Mouse (Mus musculus): ENCODE data around the gene Cpne7. TPM values are rescaled to one million over a fixed set of nuclear protein-coding genes. Genes with fewer than 3 reads are reported as not detected.

Gene Cpne7
- total and polyA plus RNA-seq, 3 experiments: 3.5 to 4.5 TPM; not detected in 1

DNA sequence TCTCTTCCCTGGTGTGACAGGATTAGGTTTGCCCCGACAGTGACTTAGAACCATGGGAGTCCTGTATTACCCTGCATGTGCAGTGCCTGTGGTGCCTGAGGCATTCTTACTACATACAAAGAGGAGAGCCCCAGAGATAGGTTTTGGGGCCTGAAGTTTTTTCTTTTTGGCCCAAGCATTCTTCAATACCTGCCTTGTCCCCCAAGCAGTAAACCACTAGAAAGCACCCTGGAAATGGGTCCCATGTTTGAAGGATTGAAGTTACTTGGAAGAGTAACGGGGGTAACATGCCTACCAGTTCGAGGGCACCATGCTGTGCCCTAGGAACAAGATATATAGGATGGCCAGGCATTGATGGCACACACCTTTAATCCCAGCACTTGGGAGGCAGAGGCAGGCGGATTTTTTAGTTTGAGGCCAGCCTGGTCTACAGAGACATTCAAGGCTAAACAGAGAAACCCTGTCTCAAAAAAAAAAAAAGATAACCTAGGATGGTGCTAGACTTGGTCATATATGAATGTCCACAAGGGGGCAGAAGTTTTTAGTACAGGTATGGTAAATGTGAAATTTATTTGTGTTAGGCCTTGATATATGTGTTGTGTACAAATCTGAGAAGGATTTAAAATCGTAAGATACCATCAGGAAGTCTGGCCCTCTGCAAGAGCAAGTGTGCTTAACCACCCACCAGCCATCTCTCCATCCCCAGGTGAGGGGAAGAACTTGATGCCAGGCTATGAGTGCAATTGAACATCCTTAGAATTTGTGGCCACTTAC, 11.4 kb upstream of the Cpne7 start (continued):
- TF ChIP-seq CHD2 (IDR thresholded peaks at IDR 0.05; ENCODE audit: low read length) (peak; percentile 76), ZMIZ1 (IDR thresholded peaks at IDR 0.05; ENCODE audit: low read depth, low read length) (peak; percentile 89), NRF1 (IDR thresholded peaks at IDR 0.05; ENCODE audit: insufficient read depth, low read depth, low read length, poor library complexity, severe bottlenecking) (no peak), ELF1 (IDR thresholded peaks at IDR 0.05; ENCODE audit: low read depth, low read length) (no peak), NELFE (IDR thresholded peaks at IDR 0.05; ENCODE audit: low read depth, low read length) (peak; percentile 15; the same call in 1 of the 2 replicates), BHLHE40 (IDR thresholded peaks at IDR 0.05; ENCODE audit: borderline replicate concordance, low read depth, low read length) (no peak), POLR2A (IDR thresholded peaks at IDR 0.05; ENCODE audit: control insufficient read depth in 1 of 2, insufficient read depth in 1 of 2, low read depth in 1 of 2, low read length in 2 of 2, poor library complexity in 1 of 2) (peak; percentile 16 to 84; a peak in 3 of 4 replicates), ZNF384 (IDR thresholded peaks at IDR 0.05; ENCODE audit: low read depth, low read length) (peak; percentile 94)

DNA sequence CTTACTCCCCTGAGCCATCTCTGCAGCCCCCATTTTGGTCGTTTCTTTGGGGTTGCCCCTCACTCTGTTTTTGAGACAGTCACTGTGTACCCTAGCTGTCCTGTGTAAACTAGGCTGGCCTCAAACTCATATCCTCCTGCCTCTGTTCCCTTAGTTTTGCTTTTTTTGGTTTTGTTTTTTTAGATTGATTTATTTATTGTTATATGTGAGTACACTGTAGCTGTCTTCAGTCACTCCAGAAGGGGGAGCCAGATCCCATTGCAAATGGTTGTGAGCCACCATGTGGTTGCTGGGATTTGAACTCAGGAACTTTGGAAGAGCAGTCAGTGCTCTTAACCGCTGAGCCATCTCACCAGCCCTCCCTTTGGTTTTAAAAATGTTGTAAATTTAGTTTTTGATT, 10.6 kb upstream of the Cpne7 start:
- H3K27me3 ChIP-seq (ENCODE audit: control insufficient read depth in 1 of 2, insufficient read depth in 2 of 2, low read length in 2 of 2): no peaks in the 10 kb centered on the region
- H3K79me2 ChIP-seq (ENCODE audit: control insufficient read depth, insufficient read depth, low read length, poor library complexity): peaks cover 26% of the 10 kb centered on the region
- H3K9ac ChIP-seq (ENCODE audit: control insufficient read depth, low read depth, low read length, poor library complexity, severe bottlenecking): no peak overlapping the region
- H3K36me3 ChIP-seq (ENCODE audit: control insufficient read depth in 1 of 2, insufficient read depth in 2 of 2, low read length in 2 of 2): peaks cover 13 to 15% of the 10 kb centered on the region in 2 experiments
- no peak overlapping the region for H3K27ac ChIP-seq (ENCODE audit: control insufficient read depth, low read depth, low read length)
- no peak overlapping the region for H3K4me3 ChIP-seq (ENCODE audit: control insufficient read depth in 1 of 2, insufficient read depth in 1 of 2, low read depth in 2 of 2, low read length in 2 of 2)
- no peaks in the 10 kb centered on the region for H3K9me3 ChIP-seq (replicated peaks; ENCODE audit: insufficient read depth, low read length)
- peak; percentile 77 for DNase-seq (ENCODE audit: low read depth, low spot score)
- peaks cover 2 to 8% of the 10 kb centered on the region in 2 experiments; a peak in 1 of 4 replicates for H3K4me1 ChIP-seq (ENCODE audit: control insufficient read depth in 1 of 2, insufficient read depth in 2 of 2, low read length in 2 of 2)
- TF ChIP-seq E2F4 (IDR thresholded peaks at IDR 0.05; ENCODE audit: borderline replicate concordance, low read depth, low read length) (no peak), CTCF (IDR thresholded peaks at IDR 0.05 in 2 of 3, conservative IDR thresholded peaks at IDR 0.05 in 1 of 3; ENCODE audit: control insufficient read depth in 1 of 3, insufficient read depth in 1 of 3, low read depth in 2 of 3, low read length in 3 of 3, poor library complexity in 1 of 3, severe bottlenecking in 1 of 3) (peak; percentile 28 to 65 (median 44); a peak in 5 of 6 replicates), POLR2AphosphoS5 (IDR thresholded peaks at IDR 0.05; ENCODE audit: borderline replicate concordance, low read depth, low read length) (no peak), HCFC1 (IDR thresholded peaks at IDR 0.05; ENCODE audit: low read depth, low read length) (no peak), POLR2AphosphoS2 (IDR thresholded peaks at IDR 0.05; ENCODE audit: low read length) (no peak), BHLHE40 (IDR thresholded peaks at IDR 0.05; ENCODE audit: borderline replicate concordance, low read depth, low read length) (no peak), ETS1 (IDR thresholded peaks at IDR 0.05; ENCODE audit: low read depth, low read length) (no peak), MAX (IDR thresholded peaks at IDR 0.05; ENCODE audit: low read length) (no peak; the same call in 1 of the 2 replicates), MYB (IDR thresholded peaks at IDR 0.05; ENCODE audit: low read depth, low read length) (no peak), MAFK (IDR thresholded peaks at IDR 0.05; ENCODE audit: borderline replicate concordance, low read depth, low read length) (no peak), SMC3 (IDR thresholded peaks at IDR 0.05; ENCODE audit: low read depth, low read length) (peak; percentile 49), RCOR1 (IDR thresholded peaks at IDR 0.05; ENCODE audit: low read depth, low read length) (no peak), MAZ (IDR thresholded peaks at IDR 0.05; ENCODE audit: low read depth, low read length) (no peak), ZMIZ1 (IDR thresholded peaks at IDR 0.05; ENCODE audit: low read depth, low read length) (no peak), EP300 (IDR thresholded peaks at IDR 0.05; ENCODE audit: low read depth in 1 of 2, low read length in 2 of 2) (no peak), CHD2 (IDR thresholded peaks at IDR 0.05; ENCODE audit: low read length) (no peak), RAD21 (IDR thresholded peaks at IDR 0.05; ENCODE audit: low read depth, low read length) (peak; percentile 43), UBTF (IDR thresholded peaks at IDR 0.05; ENCODE audit: borderline replicate concordance, insufficient read depth, low read depth, low read length) (no peak), MEF2A (IDR thresholded peaks at IDR 0.05; ENCODE audit: extremely low read depth, insufficient replicate concordance, low read depth, low read length, poor library complexity, severe bottlenecking) (no peak), ELF1 (IDR thresholded peaks at IDR 0.05; ENCODE audit: low read depth, low read length) (no peak), USF1 (IDR thresholded peaks at IDR 0.05; ENCODE audit: low read depth, low read length) (no peak), MYC (IDR thresholded peaks at IDR 0.05; ENCODE audit: low read depth, low read length) (peak; percentile 68; the same call in 1 of the 2 replicates), JUND (IDR thresholded peaks at IDR 0.05; ENCODE audit: low read depth, low read length) (0 out of 2 replicates have a peak, but pooled peaks have one; percentile 8), TCF12 (IDR thresholded peaks at IDR 0.05; ENCODE audit: low read depth, low read length) (no peak), MXI1 (IDR thresholded peaks at IDR 0.05; ENCODE audit: low read depth, low read length) (no peak), CHD1 (IDR thresholded peaks at IDR 0.05; ENCODE audit: low read depth, low read length) (no peak), SIN3A (IDR thresholded peaks at IDR 0.05; ENCODE audit: low read length) (no peak), ZC3H11A (IDR thresholded peaks at IDR 0.05; ENCODE audit: low read depth, low read length) (no peak), NELFE (IDR thresholded peaks at IDR 0.05; ENCODE audit: low read depth, low read length) (no peak), POLR2A (IDR thresholded peaks at IDR 0.05; ENCODE audit: control insufficient read depth in 1 of 2, insufficient read depth in 1 of 2, low read depth in 1 of 2, low read length in 2 of 2, poor library complexity in 1 of 2) (no peak)
